In the genomic region with DNA sequence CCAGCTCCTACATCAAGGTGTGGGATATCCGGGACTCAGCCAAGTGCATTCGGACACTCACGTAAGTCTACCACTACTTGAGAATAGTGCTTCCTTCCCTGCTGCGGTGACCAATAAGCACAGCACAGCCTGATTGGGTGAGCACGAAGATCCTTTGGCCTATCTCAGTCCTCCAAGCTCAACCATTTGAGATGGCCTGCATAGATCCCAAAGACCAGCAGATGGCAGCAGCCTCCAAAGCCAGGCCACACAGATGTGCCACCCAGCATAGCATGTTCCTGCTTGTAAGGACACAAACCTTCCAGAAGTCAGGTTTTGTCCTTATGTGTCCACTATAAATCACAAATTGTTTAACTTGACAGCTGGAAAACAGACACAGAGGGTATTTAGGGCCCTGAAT, we compare ENCODE assay signal across 8 mouse cellular contexts. TPM values are rescaled to one million over a fixed set of nuclear protein-coding genes. Genes with fewer than 3 reads are reported as not detected.
DNase-seq lines count a peak whose midpoint lies in the region; ATAC-seq and TF ChIP-seq lines count a peak whose summit lies in the region.

No protein-coding gene starts in this region.

- TF ChIP-seq POLR2A in testis, adult 2 months (IDR thresholded peaks at IDR 0.05; ENCODE audit: control insufficient read depth, low read depth, low read length): no peak

- 0 out of 2 replicates have a peak, but pooled peaks have one; percentile 48 for ATAC-seq in heart, embryonic 14.5 days (ENCODE audit: insufficient number of reproducible peaks, insufficient read depth, low FRiP score, low read depth)
- peak; percentile 61 for ATAC-seq in kidney, postnatal 0 days (replicated peaks; ENCODE audit: low FRiP score, low read depth)
- peak; percentile 67 for ATAC-seq in liver, embryonic 13.5 days (ENCODE audit: low read depth)
- ATAC-seq in neural tube, embryonic 11.5 days (ENCODE audit: insufficient read depth, low FRiP score, low TSS enrichment): peak; percentile 73

- H3K4me1 ChIP-seq in heart, embryonic 14.5 days (ENCODE audit: control insufficient read depth in 2 of 2, insufficient read depth in 2 of 2, low read length in 2 of 2): peaks cover 3 to 7% of the 10 kb centered on the region in 2 experiments; a peak in 1 of 4 replicates
- H3K4me1 ChIP-seq in kidney, postnatal 0 days (replicated peaks; ENCODE audit: insufficient read depth, low read length): peaks cover 12% of the 10 kb centered on the region; the same call in 1 of the 2 replicates
- peaks cover 34% of the 10 kb centered on the region for H3K4me1 ChIP-seq in liver, embryonic 13.5 days (replicated peaks)
- peaks cover 10% of the 10 kb centered on the region for H3K4me1 ChIP-seq in neural tube, embryonic 11.5 days (ENCODE audit: control insufficient read depth, insufficient read depth, low read length)
- peaks cover 17% of the 10 kb centered on the region for H3K4me1 ChIP-seq in testis, adult 2 months (ENCODE audit: control insufficient read depth, insufficient read depth, low read length)

- TF ChIP-seq CTCF in kidney, postnatal 0 days (IDR thresholded peaks at IDR 0.05; ENCODE audit: low read depth): peak; percentile 98
- TF ChIP-seq CTCF in testis, adult 2 months (IDR thresholded peaks at IDR 0.05; ENCODE audit: control insufficient read depth, insufficient read depth, insufficient replicate concordance, low read depth, low read length): peak; percentile 76; the same call in 1 of the 2 replicates

- DNase-seq in ES-CJ7 (ENCODE audit: low read depth, low spot score): peak; percentile 81
- DNase-seq in brain, embryonic 18.5 days (ENCODE audit: low read depth, low spot score): peak; percentile 61
- peak; percentile 25 for DNase-seq in fat pad, adult 2 months (ENCODE audit: extremely low read depth, low read depth, low spot score)
- DNase-seq in kidney, postnatal 0 days (ENCODE audit: low spot score): peak; percentile 92
- DNase-seq in liver, embryonic 13.5 days: peak; percentile 45
- DNase-seq in neural tube, embryonic 11.5 days (ENCODE audit: low spot score): peak; percentile 83

- no peak overlapping the region for H3K9ac ChIP-seq in heart, embryonic 14.5 days (ENCODE audit: low read length)
- no peak overlapping the region for H3K9ac ChIP-seq in kidney, postnatal 0 days (ENCODE audit: low read depth, low read length)
- no peak overlapping the region for H3K9ac ChIP-seq in liver, embryonic 13.5 days
- H3K9ac ChIP-seq in neural tube, embryonic 11.5 days (ENCODE audit: low read length): no peak overlapping the region

- peak overlapping the region; percentile 44; the same call in 1 of the 2 replicates for H3K4me2 ChIP-seq in heart, embryonic 14.5 days (ENCODE audit: low read length)
- no peak overlapping the region for H3K4me2 ChIP-seq in kidney, postnatal 0 days (ENCODE audit: low read length)
- H3K4me2 ChIP-seq in liver, embryonic 13.5 days: peak overlapping the region; percentile 21; the same call in 1 of the 2 replicates
- no peak overlapping the region for H3K4me2 ChIP-seq in neural tube, embryonic 11.5 days (ENCODE audit: low read depth)

- 5% methylated on average over 5 of the region's 5 CpGs for WGBS in heart, embryonic 14.5 days
- WGBS in kidney, postnatal 0 days: 1% methylated on average over 5 of the region's 5 CpGs
- WGBS in liver, embryonic 13.5 days (ENCODE audit: insufficient replicate concordance): 23% methylated on average over 5 of the region's 5 CpGs
- WGBS in neural tube, embryonic 11.5 days: 6% methylated on average over 5 of the region's 5 CpGs

- no peaks in the 10 kb centered on the region for H3K9me3 ChIP-seq in heart, embryonic 14.5 days (ENCODE audit: control insufficient read depth, low read length)
- no peaks in the 10 kb centered on the region for H3K9me3 ChIP-seq in kidney, postnatal 0 days (replicated peaks; ENCODE audit: low read length)
- no peaks in the 10 kb centered on the region for H3K9me3 ChIP-seq in liver, embryonic 13.5 days (replicated peaks)
- no peaks in the 10 kb centered on the region for H3K9me3 ChIP-seq in neural tube, embryonic 11.5 days (ENCODE audit: control insufficient read depth, low read length)

- H3K27me3 ChIP-seq in heart, embryonic 14.5 days (ENCODE audit: control insufficient read depth, insufficient read depth, low read length): no peaks in the 10 kb centered on the region
- H3K27me3 ChIP-seq in kidney, postnatal 0 days (ENCODE audit: insufficient read depth, low read length): no peaks in the 10 kb centered on the region
- no peaks in the 10 kb centered on the region for H3K27me3 ChIP-seq in liver, embryonic 13.5 days
- H3K27me3 ChIP-seq in neural tube, embryonic 11.5 days (ENCODE audit: control insufficient read depth, insufficient read depth, low read length): no peaks in the 10 kb centered on the region
- no peaks in the 10 kb centered on the region for H3K27me3 ChIP-seq in testis, adult 2 months (ENCODE audit: control insufficient read depth, insufficient read depth, low read length)

- no peak overlapping the region for H3K4me3 ChIP-seq in heart, embryonic 14.5 days (ENCODE audit: control insufficient read depth in 1 of 2, insufficient read depth in 1 of 2, low read depth in 1 of 2, low read length in 2 of 2)
- H3K4me3 ChIP-seq in kidney, postnatal 0 days (replicated peaks; ENCODE audit: low read depth, low read length): no peak overlapping the region
- no peak overlapping the region for H3K4me3 ChIP-seq in liver, embryonic 13.5 days (replicated peaks)
- H3K4me3 ChIP-seq in neural tube, embryonic 11.5 days (ENCODE audit: low read depth, low read length): no peak overlapping the region
- H3K4me3 ChIP-seq in testis, adult 2 months (ENCODE audit: control insufficient read depth, low read depth, low read length): no peak overlapping the region

- no peak overlapping the region for H3K27ac ChIP-seq in heart, embryonic 14.5 days (replicated peaks in 1 of 2; ENCODE audit: control insufficient read depth in 1 of 2, insufficient read depth in 1 of 2, low read depth in 2 of 2, low read length in 2 of 2)
- H3K27ac ChIP-seq in kidney, postnatal 0 days: no peak overlapping the region
- no peak overlapping the region for H3K27ac ChIP-seq in liver, embryonic 13.5 days
- no peak overlapping the region for H3K27ac ChIP-seq in neural tube, embryonic 11.5 days (ENCODE audit: low read depth, low read length)
- H3K27ac ChIP-seq in testis, adult 2 months (ENCODE audit: control insufficient read depth, insufficient read depth, low read depth, low read length): no peak overlapping the region

- H3K36me3 ChIP-seq in heart, embryonic 14.5 days (ENCODE audit: control insufficient read depth, insufficient read depth, low read length): peaks cover 11% of the 10 kb centered on the region; the same call in 1 of the 2 replicates
- H3K36me3 ChIP-seq in kidney, postnatal 0 days (ENCODE audit: insufficient read depth, low read length): no peaks in the 10 kb centered on the region
- peaks cover 6% of the 10 kb centered on the region; the same call in 1 of the 2 replicates for H3K36me3 ChIP-seq in liver, embryonic 13.5 days
- peaks cover 5% of the 10 kb centered on the region for H3K36me3 ChIP-seq in neural tube, embryonic 11.5 days (ENCODE audit: control insufficient read depth, insufficient read depth, low read length)
- no peaks in the 10 kb centered on the region for H3K36me3 ChIP-seq in testis, adult 2 months (ENCODE audit: control insufficient read depth, insufficient read depth, low read length)

RNA-seq across cellular contexts. Expression of gene Kif21b, which starts 38.9 kb away (rescaled TPM):
- 1.0 and 1.1 TPM in 2 replicates for polyA plus RNA-seq in heart, embryonic 14.5 days (2014; fragmentation: Nextera tagmentation; extraction: Ambion mirVana)
- polyA plus RNA-seq in kidney, postnatal 0 days (2015; fragmentation: Nextera tagmentation; extraction: Ambion mirVana): 0.74 and 0.88 TPM in 2 replicates
- 1.1 and 1.2 TPM in 2 replicates for polyA plus RNA-seq in liver, embryonic 13.5 days (2015; fragmentation: Nextera tagmentation; extraction: Ambion mirVana)
- 14.3 and 17.0 TPM in 2 replicates for polyA plus RNA-seq in neural tube, embryonic 11.5 days (2014; fragmentation: Nextera tagmentation; extraction: Ambion mirVana)
- 23.9 and 35.6 TPM in 2 replicates for polyA plus RNA-seq in testis, adult 2 months (2012; rRNA removed)

RNA-seq across cellular contexts. Expression of gene Mroh3, which starts 42.5 kb away (rescaled TPM):
- polyA plus RNA-seq in heart, embryonic 14.5 days (2014; fragmentation: Nextera tagmentation; extraction: Ambion mirVana): not detected in 2 replicates
- polyA plus RNA-seq in kidney, postnatal 0 days (2015; fragmentation: Nextera tagmentation; extraction: Ambion mirVana): not detected in 2 replicates
- polyA plus RNA-seq in liver, embryonic 13.5 days (2015; fragmentation: Nextera tagmentation; extraction: Ambion mirVana): not detected in 2 replicates
- not detected in 2 replicates for polyA plus RNA-seq in neural tube, embryonic 11.5 days (2014; fragmentation: Nextera tagmentation; extraction: Ambion mirVana)
- polyA plus RNA-seq in testis, adult 2 months (2012; rRNA removed): 11.9 and 13.3 TPM in 2 replicates

Comparison
In these comparisons a context has a peak if more than half of its experiments do, and no peak if none do; other contexts are left out.
1. DNase-seq: peak in every context shown above with its lines; median percentile 92 in kidney, postnatal 0 days; 83 in neural tube, embryonic 11.5 days; 81 in ES-CJ7; 61 in brain, embryonic 18.5 days; 45 in liver, embryonic 13.5 days; 25 in fat pad, adult 2 months.
2. H3K4me2 ChIP-seq: peak in heart, embryonic 14.5 days (single experiment) and liver, embryonic 13.5 days (single experiment); none in kidney, postnatal 0 days (single experiment) and neural tube, embryonic 11.5 days (single experiment).
3. RNA of gene Mroh3, which starts 42.5 kb away (polyA plus RNA-seq): 11.9 to 13.3 TPM in testis, adult 2 months; not detected in liver, embryonic 13.5 days, not detected in heart, embryonic 14.5 days, not detected in kidney, postnatal 0 days and not detected in neural tube, embryonic 11.5 days; every median in the first group is over 10 times any median in the second.
4. Peak in every context shown above with its lines, with median percentiles within 50 percentile points of each other: ATAC-seq.